Mouse (Mus musculus) cortical plate, adult 2 months (tissue): Measurements from ENCODE around the gene Pomt1. TPM values are rescaled to one million over a fixed set of nuclear protein-coding genes. Genes with fewer than 3 reads are reported as not detected.
A peak's percentile ranks its signal among the peaks of the same experiment; 100 is the strongest.
"Not testable (repeated sequence)": the region's sequence is repeated elsewhere in the genome, so short reads cannot be mapped to it uniquely, and the experiment has no call there.

ENCODE experiments used
- H3K27ac ChIP-seq: fragments of 200-500 bp; 2 replicates; pipeline ENCODE4 v1.5.1; 2012; ENCODE audit warnings: low read length, control low read depth, inconsistent platforms; ENCODE audit not compliant: insufficient read depth
- H3K4me1 ChIP-seq: fragments of 200-500 bp; 2 replicates; pipeline ENCODE4 v1.6.1; 2011; ENCODE audit warnings: low read length; ENCODE audit not compliant: control insufficient read depth, insufficient read depth
- H3K4me3 ChIP-seq: fragments of 200-500 bp; 2 replicates; pipeline ENCODE4 v1.5.1; 2011; ENCODE audit warnings: mild to moderate bottlenecking, low read length, control low read depth; ENCODE audit not compliant: insufficient read depth
- CTCF ChIP-seq: fragments of 200-500 bp; IDR thresholded peaks from 2 replicates; pipeline ENCODE4 v1.5.1; 2011; ENCODE audit warnings: mild to moderate bottlenecking, control low read depth, low read length; ENCODE audit not compliant: insufficient read depth; ENCODE audit errors: extremely low read depth
- POLR2A ChIP-seq: fragments of 200-500 bp; IDR thresholded peaks from 2 replicates; pipeline ENCODE4 v1.6.1; 2011; ENCODE audit warnings: mild to moderate bottlenecking, low read length, control low read depth; ENCODE audit not compliant: insufficient read depth; ENCODE audit errors: extremely low read depth
- polyA plus RNA-seq: library from polyadenylated mRNA; depleted of rRNA; stranded (reverse); fragments of >200 nt; gene quantifications from 2 replicates; pipeline ENCODE4 v1.2.3, GENCODE M21; 2012

Gene Pomt1
- polyA plus RNA-seq, 1 experiment: 16.8 TPM

GRCm38 (mm10) chr2:32275823-32276222, 39.4 kb downstream of the Pomt1 start:
- TF ChIP-seq POLR2A: no peak
- TF ChIP-seq CTCF: no peak
- H3K4me3 ChIP-seq: no peak overlapping the region
- H3K27ac ChIP-seq: no peak overlapping the region
- H3K4me1 ChIP-seq: no peaks in the 10 kb centered on the region

GRCm38 (mm10) chr2:32282289-32282688, 45.9 kb downstream of the Pomt1 start:
- H3K27ac ChIP-seq: no peak overlapping the region
- peaks cover 2% of the 10 kb centered on the region; the same call in 1 of the 2 replicates for H3K4me1 ChIP-seq
- TF ChIP-seq CTCF (no peak), POLR2A (no peak)
- H3K4me3 ChIP-seq: no peak overlapping the region

DNA sequence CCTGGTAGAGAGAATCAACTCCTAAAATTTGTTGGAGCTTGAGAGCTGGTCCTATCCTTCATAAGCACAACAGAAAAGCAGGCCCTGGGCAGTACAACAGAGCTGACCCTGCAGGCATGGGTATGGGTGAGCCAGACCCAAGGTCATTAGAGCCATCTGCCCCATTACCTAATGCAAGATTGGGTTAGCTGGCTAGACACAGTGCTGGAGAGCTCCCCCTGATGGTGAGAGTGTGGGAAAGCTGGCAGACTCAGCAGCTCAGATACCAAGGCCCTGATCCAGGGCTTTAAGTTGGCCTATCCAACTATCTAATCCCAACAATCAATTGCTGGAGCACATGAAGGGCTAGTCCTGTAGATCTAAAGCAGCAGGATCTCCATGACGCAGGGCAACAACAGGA, 46.3 kb downstream of the Pomt1 start:
- Histone ChIP-seq H3K4me3 (no peak overlapping the region), H3K27ac (no peak overlapping the region), H3K4me1 (peaks cover 2% of the 10 kb centered on the region; the same call in 1 of the 2 replicates)
- TF ChIP-seq CTCF: peak; percentile 74
- no peak for TF ChIP-seq POLR2A

GRCm38 (mm10) chr2:32283986-32284385, 47.6 kb downstream of the Pomt1 start:
- TF ChIP-seq POLR2A (no peak), CTCF (no peak)
- peaks cover 3% of the 10 kb centered on the region; the same call in 1 of the 2 replicates for H3K4me1 ChIP-seq
- no peak overlapping the region for H3K4me3 ChIP-seq
- no peak overlapping the region for H3K27ac ChIP-seq

GRCm38 (mm10) chr2:32287334-32287840, 51.0 kb downstream of the Pomt1 start, which contains the start of gene Golga2:
Golga2 (plus strand) TSS chr2:32287384.
- TF ChIP-seq CTCF (no peak), POLR2A (no peak)
- Histone ChIP-seq H3K27ac (no peak within 1 kb of the TSS), H3K4me1 (peaks cover 6% of the 10 kb centered on the region; the same call in 1 of the 2 replicates), H3K4me3 (peak within 1 kb of the TSS; percentile 59)

GRCm38 (mm10) chr2:32287923-32288367, 51.6 kb downstream of the Pomt1 start, which contains the start of gene Swi5:
Swi5 (minus strand) TSS chr2:32288075.
- TF ChIP-seq POLR2A: peak; percentile 90; the same call in 1 of the 2 replicates
- TF ChIP-seq CTCF: no peak
- peak within 1 kb of the TSS; percentile 59 for H3K4me3 ChIP-seq
- H3K27ac ChIP-seq: no peak within 1 kb of the TSS
- peaks cover 6% of the 10 kb centered on the region; the same call in 1 of the 2 replicates for H3K4me1 ChIP-seq

- H3K4me3 ChIP-seq: peak overlapping the region; percentile 59
- H3K4me1 ChIP-seq: peaks cover 6% of the 10 kb centered on the region; the same call in 1 of the 2 replicates
- TF ChIP-seq POLR2A (no peak), CTCF (no peak)
- H3K27ac ChIP-seq: no peak overlapping the region
Observed at GRCm38 (mm10) chr2:32288371-32288931, 52.1 kb downstream of the Pomt1 start.

DNA sequence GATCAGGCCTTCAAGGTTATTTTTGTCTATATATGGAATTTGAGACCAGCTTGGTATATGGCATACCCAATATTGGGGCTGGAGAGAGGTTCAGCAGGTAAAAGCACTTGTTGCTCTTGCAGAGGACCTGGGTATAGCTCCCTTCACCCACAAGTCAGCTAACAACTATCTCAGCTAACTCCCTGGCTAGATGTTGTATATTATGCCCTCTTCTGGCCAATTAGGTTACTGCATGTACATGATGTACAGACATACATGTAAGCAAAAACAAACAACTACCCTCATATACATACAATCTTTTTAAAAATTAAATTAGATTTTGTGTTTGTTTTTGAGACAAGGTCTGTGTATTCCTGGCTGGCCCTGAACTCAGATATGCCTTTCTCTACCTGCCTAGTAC, 53.2 kb downstream of the Pomt1 start:
- TF ChIP-seq CTCF: no peak
- TF ChIP-seq POLR2A: no peak
- Histone ChIP-seq H3K27ac (no peak overlapping the region), H3K4me3 (peak overlapping the region; percentile 59; the same call in 1 of the 2 replicates), H3K4me1 (peaks cover 6% of the 10 kb centered on the region; the same call in 1 of the 2 replicates)

- H3K4me3 ChIP-seq: no peak overlapping the region
- no peak overlapping the region for H3K27ac ChIP-seq
- TF ChIP-seq POLR2A: no peak
- no peak for TF ChIP-seq CTCF
Observed at GRCm38 (mm10) chr2:32294348-32294747, 58.0 kb downstream of the Pomt1 start.

DNA sequence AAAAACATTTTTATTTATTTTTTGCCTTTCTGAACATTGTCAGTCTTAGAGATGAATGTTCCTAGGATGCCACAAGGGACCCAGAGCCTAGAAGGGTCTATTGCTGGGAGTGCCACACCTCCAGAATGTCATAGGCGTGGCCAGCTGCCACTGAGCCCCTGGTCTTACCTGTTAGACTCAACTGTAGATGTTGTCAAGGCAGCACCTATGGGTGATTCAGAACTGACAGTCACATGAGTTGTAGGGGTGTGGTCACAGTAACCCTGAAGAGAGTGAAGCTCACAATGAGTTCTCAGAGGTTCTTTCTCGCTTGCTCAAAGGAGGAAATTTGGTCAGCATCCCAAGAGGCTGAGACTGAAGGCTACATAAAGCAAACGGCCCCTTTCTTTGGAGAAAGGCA, 58.9 kb downstream of the Pomt1 start:
- TF ChIP-seq CTCF (no peak), POLR2A (no peak)
- Histone ChIP-seq H3K27ac (no peak overlapping the region), H3K4me3 (no peak overlapping the region), H3K4me1 (0 out of 2 replicates have a peak, but pooled peaks cover 1% of the 10 kb centered on the region)

More at GRCm38 (mm10) chr2:32294348-32294747, 58.0 kb downstream of the Pomt1 start:
- H3K4me1 ChIP-seq: peaks cover under 1% of the 10 kb centered on the region; the same call in 1 of the 2 replicates

DNA sequence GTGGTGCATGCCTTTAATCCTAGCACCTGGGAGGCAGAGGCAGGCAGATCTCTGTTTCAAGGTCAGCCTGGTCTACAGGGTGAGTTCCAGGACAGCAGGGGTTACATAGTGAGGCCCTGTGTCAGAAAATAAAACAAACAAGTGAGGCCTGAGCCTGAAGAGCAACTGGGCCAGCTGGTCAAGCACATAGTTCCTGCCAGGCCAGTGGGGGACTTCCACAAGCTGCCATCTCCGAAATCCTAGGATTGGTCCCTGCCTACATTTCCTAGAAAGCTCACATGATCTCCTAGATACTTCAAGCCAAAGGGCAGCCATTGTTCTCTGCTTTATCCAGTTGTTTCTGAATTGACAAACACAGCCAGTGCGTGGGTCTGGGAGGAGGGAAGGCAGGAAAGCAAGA, 59.5 kb downstream of the Pomt1 start:
- not testable (repeated sequence) for H3K4me3 ChIP-seq, H3K4me1 ChIP-seq, H3K27ac ChIP-seq
